Mouse (Mus musculus) spleen, adult 12 weeks (tissue): ENCODE measurements at regions not wholly inside any gene's neighbourhood (a gene's known extent, or its start where the extent isn't known, plus 50 kb on each side); places are given as distances from the start of the nearest gene placed in this dataset.

Experiments used
- DNase-seq: peaks from one replicate; pipeline ENCODE4 v3.0.0; 2022; ENCODE audit warnings: low spot score

DNA sequence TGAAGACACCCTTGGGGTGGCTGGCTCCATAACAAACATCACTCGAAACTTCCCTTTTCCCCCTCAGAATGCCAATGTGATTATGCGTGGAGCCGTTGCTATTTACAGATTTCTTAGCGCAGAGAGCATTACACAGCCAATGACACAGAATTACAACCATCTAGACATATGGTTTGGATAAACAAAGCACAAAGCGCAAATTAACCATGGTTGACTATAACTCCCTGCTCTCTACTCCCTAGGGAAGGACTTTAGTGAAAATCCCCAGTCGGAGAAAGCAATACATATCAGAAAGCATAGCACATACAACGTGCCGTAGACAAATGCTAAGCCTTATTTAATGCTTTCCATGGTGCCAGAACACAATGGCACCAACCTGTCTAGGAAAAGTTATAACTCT, 131.8 kb downstream of the Tshz3 start:
- DNase-seq: no peak

DNA sequence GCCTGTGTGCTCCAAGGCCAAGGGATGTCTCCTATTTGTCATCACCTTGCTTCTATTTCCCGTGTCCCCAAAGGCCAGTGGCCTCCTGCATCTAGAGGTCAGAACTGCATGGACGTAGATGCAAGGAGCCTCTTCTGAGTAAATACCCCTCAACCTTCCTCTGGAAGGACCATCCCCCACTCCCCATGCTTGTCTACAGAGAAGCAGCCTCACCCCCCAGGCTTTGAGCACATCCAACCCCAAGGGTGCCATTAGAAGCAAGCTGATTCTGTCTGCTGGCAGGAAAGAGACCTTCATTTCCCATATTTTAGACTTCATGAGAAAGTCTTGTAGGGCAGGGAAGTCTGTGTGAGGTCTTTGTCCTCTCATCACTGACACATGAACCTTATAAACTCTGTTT, 132.2 kb downstream of the Tshz3 start:
- DNase-seq: no peak

DNA sequence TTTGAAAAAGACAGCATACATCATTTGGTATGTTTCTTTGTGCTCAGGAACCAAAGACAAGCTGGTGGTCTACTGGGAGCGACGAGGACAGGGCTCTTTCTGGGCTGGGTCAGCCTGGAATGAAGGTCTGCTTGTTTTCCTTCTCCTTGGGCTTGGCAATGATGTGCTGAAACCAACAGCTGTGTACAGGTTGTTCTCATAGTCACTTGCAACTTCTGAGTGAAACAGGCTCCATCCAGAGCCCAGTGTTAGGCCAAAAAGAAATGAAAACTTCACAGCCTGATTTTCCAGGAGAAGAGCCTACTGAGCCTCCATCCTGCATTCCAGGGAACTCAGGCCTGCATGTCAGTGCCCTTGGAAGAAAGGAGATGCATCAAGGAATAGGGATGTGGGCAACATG, 150.4 kb downstream of the Tshz3 start:
- DNase-seq: no peak

DNA sequence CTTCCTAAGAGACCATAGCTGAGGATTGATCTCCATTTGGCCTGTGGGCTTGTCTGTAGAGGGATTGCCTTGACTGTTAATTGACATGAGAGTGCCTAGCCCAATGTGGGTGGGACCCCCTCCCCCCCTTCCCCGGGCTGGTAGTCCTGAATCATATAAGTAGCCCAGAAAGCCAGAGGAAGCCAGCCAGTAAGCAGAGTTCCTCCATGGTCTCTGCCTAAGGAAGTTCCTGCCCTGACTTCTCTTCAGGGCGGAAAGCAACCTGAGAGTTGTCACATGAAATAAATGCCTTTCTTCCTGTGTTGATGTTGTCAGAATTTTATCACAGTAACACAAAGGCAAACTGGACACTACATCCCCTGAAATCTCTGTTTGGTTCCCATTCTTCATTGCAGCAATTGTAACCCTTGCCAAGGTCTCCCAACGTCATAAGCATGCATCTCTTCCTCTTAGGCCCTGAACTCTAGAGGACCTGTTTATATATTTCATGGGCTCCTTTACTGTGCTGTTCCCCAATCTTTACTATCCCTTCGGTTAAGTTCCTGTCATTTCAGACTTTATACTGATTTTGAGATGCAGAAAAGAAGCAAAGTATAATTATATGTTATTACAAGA, 153.5 kb downstream of the Tshz3 start:
- DNase-seq: no peak

DNA sequence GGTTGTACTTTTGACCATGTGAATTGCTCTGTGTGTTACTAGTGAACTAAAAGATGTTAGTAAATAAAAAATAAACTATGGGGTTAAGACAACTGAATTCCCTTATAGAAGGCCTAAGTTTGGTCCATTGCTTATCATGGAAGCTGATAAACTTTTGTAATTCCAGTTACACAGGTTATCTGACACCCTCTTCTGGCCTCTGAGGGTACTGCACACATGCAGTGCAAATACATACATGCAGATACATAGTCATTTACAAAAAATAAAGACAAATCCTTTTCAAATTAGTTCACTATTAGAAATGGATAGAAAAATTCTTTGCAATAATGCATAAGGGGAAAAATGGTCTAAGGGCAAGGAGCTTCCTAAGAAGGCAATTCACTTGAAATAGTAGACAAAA, 156.4 kb downstream of the Tshz3 start:
- DNase-seq: no peak

DNA sequence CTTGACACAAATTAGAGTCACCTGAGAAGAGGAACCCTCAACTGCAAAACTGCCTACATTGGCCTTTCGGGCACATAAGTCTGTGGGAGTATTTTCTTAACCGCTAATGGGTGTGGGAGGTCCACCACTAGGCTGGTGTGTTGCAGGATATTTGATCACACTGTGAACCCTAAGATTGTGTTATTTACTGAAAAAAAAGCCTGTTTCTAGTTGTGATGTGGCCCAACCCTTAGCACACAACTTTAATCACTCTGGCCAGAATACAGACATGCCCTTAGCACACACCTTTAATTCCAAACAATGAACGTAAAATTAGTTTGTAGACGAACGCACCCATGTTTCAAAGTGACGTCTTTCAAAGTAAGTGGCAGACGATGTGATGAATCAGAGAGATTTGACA, 161.5 kb downstream of the Tshz3 start:
- no peak for DNase-seq

DNA sequence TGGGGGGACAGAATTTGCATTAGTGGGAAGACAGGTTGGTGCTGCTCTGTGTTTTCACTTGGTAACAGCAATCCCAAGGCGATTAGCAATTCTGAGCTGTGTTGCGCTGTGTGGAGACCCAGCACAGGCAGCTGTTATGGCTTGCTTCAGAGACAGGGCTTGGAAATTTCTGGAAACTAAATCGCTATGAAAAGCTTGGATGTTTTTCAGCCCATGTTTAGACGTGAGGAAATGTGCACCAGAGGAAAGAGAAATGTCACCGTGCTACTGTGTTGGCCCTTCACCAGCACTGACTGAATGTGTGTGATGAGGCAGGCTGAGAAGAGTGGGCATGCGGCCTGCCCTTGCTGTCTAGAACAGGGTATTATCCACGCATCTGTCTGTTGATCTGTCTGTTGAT, 164.6 kb downstream of the Tshz3 start:
- no peak for DNase-seq

DNA sequence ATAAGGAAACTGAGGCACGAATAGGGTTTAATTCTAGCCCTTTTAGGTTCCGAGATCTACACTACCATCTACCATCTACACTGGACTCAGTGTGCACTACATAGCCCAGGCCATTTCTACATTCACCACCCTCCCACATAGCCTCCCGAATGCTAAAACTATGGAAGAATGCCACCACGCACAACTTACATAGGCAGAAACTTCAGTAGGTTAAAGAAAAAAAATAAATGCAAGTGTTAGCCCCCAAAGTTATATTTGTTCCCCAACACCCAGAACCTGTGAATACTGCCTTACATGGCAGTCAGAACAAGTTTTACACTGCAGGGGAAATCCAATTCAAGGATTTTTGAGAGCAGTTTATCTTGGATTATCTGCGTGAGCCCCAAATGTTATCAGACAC, 165.8 kb downstream of the Tshz3 start:
- no peak for DNase-seq

DNA sequence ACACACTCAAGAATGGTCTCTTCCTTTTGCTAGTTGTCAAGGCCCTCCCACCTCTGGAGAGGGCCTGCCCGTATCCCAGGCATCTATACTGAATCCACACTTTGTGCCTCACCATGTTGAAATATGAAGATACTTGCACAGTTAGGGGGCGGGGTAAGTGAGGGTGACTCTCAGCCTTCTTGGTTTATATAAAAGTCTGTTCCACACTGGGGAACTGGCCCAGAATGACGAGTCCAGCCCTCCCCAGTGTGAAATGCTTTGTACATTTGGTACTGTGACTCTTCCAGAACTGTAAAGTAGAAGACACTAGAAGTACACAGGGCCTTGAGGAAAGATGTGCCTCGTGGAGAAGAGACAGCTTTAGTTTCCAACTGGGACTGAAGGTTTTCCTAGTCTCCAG, 166.8 kb downstream of the Tshz3 start:
- DNase-seq: no peak

DNA sequence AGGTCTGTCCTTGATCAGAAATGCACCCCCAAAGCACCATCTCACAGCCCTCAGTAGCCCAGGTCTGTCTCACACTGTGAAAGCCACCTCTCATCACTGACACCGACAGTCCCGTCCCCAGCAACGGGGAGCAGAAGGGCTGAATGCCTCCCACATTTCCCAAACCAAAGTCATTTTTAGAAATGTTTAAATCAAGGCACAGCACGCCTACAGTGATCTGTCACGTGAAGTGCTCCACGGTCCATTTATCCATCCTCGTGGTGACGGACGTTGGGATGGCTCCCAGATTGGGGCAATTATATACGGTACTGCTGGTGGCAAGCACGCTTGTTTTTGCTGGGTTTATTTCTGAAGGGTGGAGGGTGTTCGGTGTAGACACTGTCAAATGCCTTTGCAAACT, 168.7 kb downstream of the Tshz3 start:
- no peak for DNase-seq

DNA sequence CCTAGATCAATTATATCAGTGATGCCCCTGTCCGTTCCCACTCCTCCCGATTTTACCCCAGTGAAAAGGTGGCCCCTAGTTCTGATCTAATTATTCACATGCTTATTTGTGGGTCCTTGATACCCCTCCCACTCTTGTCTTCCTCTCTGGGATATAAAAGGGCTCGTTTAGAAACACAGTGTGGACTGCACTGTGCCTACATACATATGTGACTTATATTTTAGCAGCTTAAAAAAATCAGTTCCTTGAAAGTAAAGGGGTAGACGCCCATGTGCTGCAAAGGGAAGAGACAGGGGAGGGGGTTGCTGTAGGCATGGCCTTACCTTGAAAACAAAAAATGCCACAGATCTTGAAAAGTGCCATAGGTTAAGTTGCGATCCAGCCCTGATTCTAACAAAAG, 176.1 kb downstream of the Tshz3 start:
- DNase-seq: no peak

DNA sequence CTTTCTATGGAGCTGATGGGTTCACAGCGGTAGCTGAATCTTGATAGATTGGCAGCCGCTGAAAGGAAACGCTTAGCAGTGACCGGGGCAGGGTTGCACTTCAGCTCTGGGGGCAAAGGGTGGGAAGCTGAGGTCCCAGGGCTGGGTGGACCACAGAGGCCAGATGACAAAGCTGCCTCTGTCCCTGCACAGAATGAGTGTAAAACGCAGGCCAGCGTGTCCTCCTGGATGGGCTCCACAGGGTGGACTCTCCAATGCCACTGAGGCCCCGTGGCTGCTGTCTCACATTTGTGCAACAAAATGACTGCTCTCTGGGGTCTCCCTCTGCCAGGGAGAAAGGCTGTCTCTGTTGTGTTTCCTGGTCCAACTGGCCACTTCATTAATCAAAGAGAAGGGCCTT, 179.8 kb downstream of the Tshz3 start:
- no peak for DNase-seq

DNA sequence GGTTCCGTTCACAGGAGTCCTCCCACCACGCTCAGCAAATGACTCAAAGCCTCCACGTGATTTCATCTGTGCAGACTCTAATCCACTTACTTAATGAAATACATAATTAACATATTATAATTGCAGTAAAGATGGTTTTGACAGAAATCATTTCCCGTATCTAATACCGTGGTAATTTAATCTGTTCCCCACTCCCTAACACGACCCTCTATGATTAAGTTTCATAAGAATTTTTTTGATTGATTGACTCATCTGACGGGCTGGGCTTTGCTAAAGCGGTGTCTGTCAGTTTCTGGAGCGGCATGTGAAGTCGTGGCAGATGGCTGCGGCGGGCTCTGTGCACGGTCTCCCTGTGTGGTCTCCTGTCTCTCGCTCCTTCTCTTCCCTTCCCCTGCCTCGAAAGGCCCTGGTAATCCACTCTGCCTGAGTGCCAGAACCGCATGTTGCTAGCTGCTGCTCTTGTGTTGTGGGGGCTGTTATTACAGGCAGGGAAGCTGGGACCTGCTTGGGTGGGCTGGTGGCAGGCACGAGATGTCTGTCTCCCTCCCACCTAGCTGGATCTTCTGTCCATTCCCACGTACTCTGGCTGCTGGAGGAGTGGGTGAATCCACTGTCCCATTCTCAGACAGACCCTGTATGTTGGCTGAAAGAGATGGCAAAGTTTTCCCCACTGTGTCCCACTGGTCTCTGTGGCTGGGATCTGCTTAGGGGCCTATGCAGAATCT, 195.0 kb downstream of the Tshz3 start:
- DNase-seq: no peak

DNA sequence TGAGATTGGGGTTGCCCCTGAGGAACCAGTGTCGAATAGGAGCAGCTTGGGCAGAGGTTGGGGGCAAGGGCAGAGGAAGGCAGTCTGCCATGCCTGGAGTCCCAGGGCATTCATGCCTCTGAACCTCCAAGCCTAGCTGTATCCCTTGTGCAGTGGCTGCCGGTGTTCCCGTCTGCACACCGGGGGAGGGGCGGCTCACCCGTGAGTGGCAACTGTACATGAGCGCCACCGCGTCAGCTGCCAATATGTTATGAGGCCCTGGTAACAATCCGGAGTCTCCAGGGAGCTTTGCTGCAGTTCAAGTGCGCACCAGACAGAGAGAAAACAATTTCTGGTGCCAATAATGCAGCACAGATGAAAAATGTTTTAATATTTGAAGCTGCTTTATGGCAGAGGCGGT, 198.4 kb downstream of the Tshz3 start:
- DNase-seq: no peak

DNA sequence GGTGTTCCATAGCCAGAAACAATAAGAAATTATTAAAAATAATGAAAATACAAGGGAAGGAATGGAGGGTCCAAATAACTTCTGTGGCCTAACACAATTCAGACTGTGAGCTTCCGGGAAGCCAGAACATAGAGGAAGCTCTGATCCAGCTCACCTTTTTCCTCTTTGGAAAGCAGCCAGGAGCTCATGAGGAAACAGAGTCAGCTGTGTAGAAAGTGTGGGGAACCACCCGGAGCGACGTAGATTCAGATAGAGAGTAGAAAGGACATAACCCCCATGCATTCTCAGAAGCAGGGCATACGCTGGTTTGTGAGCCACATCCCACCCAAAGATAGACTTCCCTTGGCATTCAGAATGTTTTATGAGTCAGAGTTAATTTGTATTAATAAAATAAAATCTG, 203.6 kb downstream of the Tshz3 start:
- no peak for DNase-seq

DNA sequence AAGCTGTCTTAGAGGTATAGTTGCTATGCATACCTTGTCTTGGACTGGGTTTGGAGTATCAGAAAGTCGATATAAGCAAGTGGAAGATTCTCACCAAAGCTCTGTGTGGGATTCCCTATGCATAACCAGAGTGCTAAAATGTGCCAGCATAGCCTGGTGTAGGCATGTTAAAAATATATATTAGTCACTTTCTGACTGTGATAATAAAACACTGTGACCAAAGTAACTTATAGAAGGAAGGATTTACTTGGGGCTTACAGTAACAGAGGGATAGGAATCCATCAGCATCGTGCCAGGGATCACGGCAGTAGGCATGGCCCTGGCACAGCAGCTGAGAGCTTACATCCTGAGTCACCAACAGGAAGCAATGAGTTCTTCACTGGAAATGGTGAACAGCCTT, 215.4 kb downstream of the Tshz3 start:
- DNase-seq: no peak

DNA sequence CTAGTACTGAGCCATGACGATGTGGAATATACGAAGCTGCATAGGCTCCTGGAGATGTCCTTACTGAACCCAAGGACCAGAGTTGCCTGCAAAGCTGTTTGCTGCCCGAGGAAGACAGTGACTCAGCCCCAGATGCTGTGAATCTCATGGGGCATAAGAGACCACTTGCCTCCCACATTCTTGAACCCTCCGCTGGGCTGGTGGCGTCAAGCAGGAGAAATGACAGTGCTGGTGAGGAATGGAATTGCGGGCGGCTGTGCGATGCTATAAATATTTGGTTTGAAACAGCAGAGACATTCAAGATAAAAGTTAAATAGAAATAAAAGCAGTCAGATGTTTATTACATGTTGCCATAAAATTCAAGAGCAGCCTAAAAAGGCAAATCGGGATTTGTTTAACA, 216.3 kb downstream of the Tshz3 start:
- DNase-seq: no peak

DNA sequence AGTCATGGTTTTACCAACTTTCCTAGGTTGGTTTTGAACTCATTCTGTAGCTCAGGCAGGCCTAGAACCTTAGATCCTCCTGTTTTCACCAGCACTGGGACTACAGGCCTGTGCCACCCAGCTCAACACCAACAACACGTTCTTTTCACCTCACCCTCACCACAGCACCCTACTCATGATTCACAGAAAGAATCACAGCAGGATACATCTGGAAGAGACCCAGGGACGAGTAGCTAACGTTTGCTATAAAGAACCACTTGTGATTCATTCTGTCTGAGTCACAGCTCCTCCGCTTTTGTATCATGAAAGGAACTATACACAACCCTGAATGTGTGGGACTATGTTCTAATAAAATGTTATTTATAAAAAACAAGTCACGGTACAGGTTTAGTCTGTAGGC, 217.3 kb downstream of the Tshz3 start:
- no peak for DNase-seq

DNA sequence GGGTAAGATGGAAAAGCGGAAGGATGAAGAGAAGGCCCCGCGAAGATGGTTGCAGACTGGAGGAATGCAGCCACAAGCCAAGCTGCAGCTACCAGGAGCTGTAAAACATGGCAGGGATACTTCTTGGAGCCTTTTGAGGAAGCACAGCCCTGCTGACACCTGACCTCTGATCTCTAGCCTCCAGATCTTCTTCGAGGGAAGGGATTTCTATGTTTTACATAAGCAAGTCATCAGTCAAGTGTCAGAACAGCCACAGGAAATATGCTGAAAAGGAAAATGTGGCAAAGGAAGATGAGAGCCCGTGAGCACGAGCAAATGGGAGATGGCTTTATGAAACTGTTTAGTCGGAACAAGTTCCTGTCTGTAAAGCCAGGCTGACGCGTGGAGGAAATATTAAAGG, 219.1 kb downstream of the Tshz3 start:
- DNase-seq: no peak

DNA sequence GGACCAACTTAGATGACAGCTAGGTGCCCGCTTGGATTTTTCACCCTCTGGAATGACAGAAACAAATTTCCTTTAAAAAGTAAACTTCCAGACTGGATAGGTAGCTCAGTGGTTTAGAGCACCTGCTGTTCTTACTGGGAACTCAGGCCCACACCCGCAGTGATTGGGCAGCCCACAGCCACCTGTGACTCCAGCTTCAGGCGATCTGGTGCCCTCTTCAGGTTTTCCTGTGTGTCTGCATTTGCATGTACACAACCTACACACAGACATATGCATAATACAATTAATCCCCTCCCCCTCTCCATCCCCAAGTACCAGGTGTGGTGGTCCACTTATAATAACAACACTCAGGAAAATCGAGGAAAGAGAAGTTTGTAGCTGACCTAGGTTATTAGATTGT, 221.5 kb downstream of the Tshz3 start:
- DNase-seq: no peak

DNA sequence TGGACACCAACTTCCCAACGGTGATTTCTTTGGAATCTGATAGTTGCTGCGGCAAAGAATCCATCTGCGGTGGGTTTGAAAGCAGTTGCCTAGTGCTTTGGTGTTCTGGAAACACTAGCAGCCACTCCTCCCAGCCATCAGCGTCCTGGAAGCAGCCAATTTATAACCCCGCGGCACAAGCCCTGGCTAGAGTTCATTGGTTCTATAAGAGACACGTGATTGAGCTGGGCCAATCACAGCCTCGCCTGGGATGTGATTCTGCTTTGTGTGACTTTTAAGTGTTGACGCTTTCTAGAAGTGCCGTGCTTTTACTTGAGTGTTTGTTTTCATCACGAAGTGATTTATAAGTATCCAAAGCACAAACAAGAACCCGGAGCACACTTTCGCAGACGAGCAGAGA, 223.1 kb downstream of the Tshz3 start:
- no peak for DNase-seq

DNA sequence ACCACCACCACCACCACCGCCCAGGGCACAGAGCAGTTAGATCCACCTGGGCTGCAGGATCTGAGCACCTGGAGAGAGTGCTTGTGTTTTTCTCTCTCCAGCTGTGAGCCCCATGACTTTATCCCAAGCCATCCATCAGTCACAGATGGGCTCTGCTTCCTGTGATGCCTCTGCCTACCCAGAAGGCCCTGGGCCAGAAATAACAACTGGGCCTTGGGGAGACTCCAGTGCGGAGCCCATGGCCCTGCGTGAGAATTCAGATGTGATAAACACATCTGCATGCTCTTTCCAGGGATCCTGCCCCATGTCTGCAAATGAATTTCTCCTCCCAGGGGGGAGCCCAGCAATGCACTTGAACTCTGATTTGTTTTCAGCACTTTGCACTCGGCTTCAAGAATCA, 235.6 kb downstream of the Tshz3 start:
- no peak for DNase-seq

DNA sequence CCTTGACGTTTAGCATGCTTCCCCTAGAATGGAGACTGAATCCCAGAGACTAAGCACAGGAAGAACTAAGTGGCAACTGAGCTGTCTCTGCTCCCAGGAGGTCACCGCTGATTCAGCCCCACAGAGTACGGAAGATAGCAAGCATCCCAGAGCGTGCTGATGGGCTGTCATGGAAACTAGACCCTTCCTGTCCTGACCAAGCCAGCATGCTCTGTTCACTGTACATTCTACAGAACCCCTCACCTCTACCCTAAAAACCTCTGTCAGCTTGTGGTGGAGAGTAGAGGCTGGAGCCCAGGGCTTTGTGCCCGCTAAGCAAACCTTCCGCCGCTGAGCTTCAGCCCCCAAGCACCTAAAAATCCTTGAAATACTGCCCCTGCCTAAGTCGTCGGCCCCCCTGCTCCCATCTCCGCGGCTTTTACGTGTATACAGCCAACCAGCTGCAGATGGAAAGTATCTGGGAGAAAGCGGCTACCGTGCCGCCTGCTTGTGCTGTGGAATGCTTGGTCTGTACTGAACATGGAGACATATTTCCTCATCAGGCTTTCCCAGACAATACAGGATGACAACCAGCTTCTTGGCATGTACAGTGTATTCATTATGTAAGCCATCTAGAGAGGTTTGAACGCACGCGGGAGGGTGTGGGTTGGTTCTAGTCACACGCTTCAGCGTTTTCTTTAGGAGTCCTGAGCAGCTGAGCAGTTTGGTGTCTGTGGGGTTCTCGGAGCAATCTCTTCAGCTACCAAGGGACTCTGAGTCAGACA, 237.1 kb downstream of the Tshz3 start:
- DNase-seq: no peak

DNA sequence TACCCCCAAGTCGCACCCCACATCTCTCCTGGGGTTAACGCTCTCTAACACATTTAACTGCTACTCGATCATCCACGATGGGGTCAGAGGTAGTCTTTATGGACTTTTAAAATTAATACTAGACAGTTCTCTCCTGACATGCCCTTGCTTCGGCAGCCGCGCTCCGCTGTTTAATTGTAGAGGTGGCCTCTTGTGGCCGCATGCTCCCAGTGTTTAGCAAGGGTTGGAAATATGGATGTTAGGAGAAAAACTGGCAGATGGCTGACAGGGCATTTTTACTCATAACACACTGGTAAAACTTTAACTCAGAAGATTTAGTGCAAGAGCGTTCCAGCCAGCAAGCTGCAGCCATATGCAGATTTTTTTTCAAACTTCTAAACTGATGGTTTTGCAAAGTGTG, 242.7 kb downstream of the Tshz3 start:
- DNase-seq: no peak
